In genomic region chr12:71355092-71355491, GRCm38 (mm10) we compare ENCODE assay signal across 19 mouse cellular contexts. TPM values are rescaled to one million over a fixed set of nuclear protein-coding genes. Genes with fewer than 3 reads are reported as not detected.
DNase-seq lines count a peak whose midpoint lies in the region; ATAC-seq lines count a peak whose summit lies in the region.
"Had no signal": no experiment of that assay in that cellular context is flagged by ENCODE, and none has a peak within 500 bp of the region (broad histone marks: within the 10 kb centered on the region; RNA-seq: fewer than 3 reads in every experiment).

No protein-coding gene starts in this region.

- no peak for ATAC-seq in liver, embryonic 11.5 days (replicated peaks; ENCODE audit: low FRiP score)
- no peak for ATAC-seq in hindbrain, embryonic 14.5 days (ENCODE audit: low FRiP score)
- ATAC-seq in neural tube, embryonic 15.5 days (ENCODE audit: low FRiP score), result no peak
- no peak for ATAC-seq in megakaryocyte-erythroid progenitor cell, adult 5-6 weeks (replicated peaks; ENCODE audit: low FRiP score, low TSS enrichment, poor library complexity, severe bottlenecking)

- H3K27me3 ChIP-seq in liver, embryonic 11.5 days (replicated peaks; ENCODE audit: control insufficient read depth, insufficient read depth, low read length), result no peaks in the 10 kb centered on the region
- H3K27me3 ChIP-seq in hindbrain, embryonic 14.5 days (ENCODE audit: control insufficient read depth, insufficient read depth, low read length), result no peaks in the 10 kb centered on the region
- no peaks in the 10 kb centered on the region for H3K27me3 ChIP-seq in neural tube, embryonic 15.5 days (replicated peaks)
- H3K27me3 ChIP-seq: forebrain, embryonic 12.5 days; hindbrain, embryonic 15.5 days; neural tube, embryonic 12.5 days had no signal

- 64% methylated on average over 3 of the region's 3 CpGs for WGBS in liver, embryonic 11.5 days
- WGBS in hindbrain, embryonic 14.5 days, result 58% methylated on average over 3 of the region's 3 CpGs
- WGBS in neural tube, embryonic 15.5 days, result 68% methylated on average over 3 of the region's 3 CpGs

- peak; percentile 23 for DNase-seq in kidney, adult 18-20 months
- no peak for DNase-seq in kidney, postnatal 10 days
- peak; percentile 90 for DNase-seq in kidney, adult 9 months
- DNase-seq in liver, embryonic 11.5 days (ENCODE audit: low spot score), result no peak
- DNase-seq in hindbrain, embryonic 14.5 days (ENCODE audit: low spot score), result no peak
- DNase-seq: adrenal gland, postnatal 10 days; cerebellum, adult 8-10 months; gastrocnemius, postnatal 36 days; heart, postnatal 10 days; lung, adult 18-20 months; lung, postnatal 4 days; right cerebral cortex, postnatal 25 days had no signal

- H3K36me3 ChIP-seq in liver, embryonic 11.5 days (ENCODE audit: control insufficient read depth, insufficient read depth, low read length), result no peaks in the 10 kb centered on the region
- no peaks in the 10 kb centered on the region for H3K36me3 ChIP-seq in hindbrain, embryonic 14.5 days (replicated peaks; ENCODE audit: control insufficient read depth, insufficient read depth)
- no peaks in the 10 kb centered on the region for H3K36me3 ChIP-seq in neural tube, embryonic 15.5 days
- H3K36me3 ChIP-seq: forebrain, embryonic 12.5 days; hindbrain, embryonic 15.5 days; neural tube, embryonic 12.5 days had no signal

- peak overlapping the region; percentile 46; the same call in 1 of the 2 replicates for H3K27ac ChIP-seq in liver, embryonic 11.5 days (ENCODE audit: low read depth, low read length)
- H3K27ac ChIP-seq in hindbrain, embryonic 14.5 days, result no peak overlapping the region
- no peak overlapping the region for H3K27ac ChIP-seq in neural tube, embryonic 15.5 days (replicated peaks)
- H3K27ac ChIP-seq: forebrain, embryonic 12.5 days; hindbrain, embryonic 15.5 days; neural tube, embryonic 12.5 days had no signal

- no peak overlapping the region for H3K4me2 ChIP-seq in liver, embryonic 11.5 days
- no peak overlapping the region for H3K4me2 ChIP-seq in hindbrain, embryonic 14.5 days (replicated peaks)
- no peak overlapping the region for H3K4me2 ChIP-seq in neural tube, embryonic 15.5 days
- H3K4me2 ChIP-seq: forebrain, embryonic 12.5 days; hindbrain, embryonic 15.5 days; midbrain, embryonic 11.5 days; neural tube, embryonic 12.5 days had no signal

- H3K4me3 ChIP-seq in liver, embryonic 11.5 days (ENCODE audit: low read depth, low read length), result no peak overlapping the region
- H3K4me3 ChIP-seq in hindbrain, embryonic 14.5 days (replicated peaks; ENCODE audit: low read length), result no peak overlapping the region
- no peak overlapping the region for H3K4me3 ChIP-seq in neural tube, embryonic 15.5 days (replicated peaks)
- H3K4me3 ChIP-seq: forebrain, embryonic 12.5 days; hindbrain, embryonic 15.5 days; neural tube, embryonic 12.5 days had no signal

- H3K9ac ChIP-seq in liver, embryonic 11.5 days (ENCODE audit: low read depth, low read length), result no peak overlapping the region
- no peak overlapping the region for H3K9ac ChIP-seq in hindbrain, embryonic 14.5 days
- no peak overlapping the region for H3K9ac ChIP-seq in neural tube, embryonic 15.5 days (replicated peaks)
- H3K9ac ChIP-seq: forebrain, embryonic 12.5 days; hindbrain, embryonic 15.5 days; neural tube, embryonic 12.5 days had no signal

- H3K9me3 ChIP-seq in liver, embryonic 11.5 days (ENCODE audit: control insufficient read depth, low read length), result no peaks in the 10 kb centered on the region
- no peaks in the 10 kb centered on the region for H3K9me3 ChIP-seq in hindbrain, embryonic 14.5 days (ENCODE audit: control insufficient read depth, low read length)
- H3K9me3 ChIP-seq in neural tube, embryonic 15.5 days (replicated peaks), result no peaks in the 10 kb centered on the region
- H3K9me3 ChIP-seq: forebrain, embryonic 12.5 days; hindbrain, embryonic 15.5 days; neural tube, embryonic 12.5 days had no signal

- H3K4me1 ChIP-seq in liver, embryonic 11.5 days (replicated peaks; ENCODE audit: control insufficient read depth, insufficient read depth, low read length), result no peaks in the 10 kb centered on the region; the same call in 1 of the 2 replicates
- H3K4me1 ChIP-seq in hindbrain, embryonic 14.5 days (replicated peaks; ENCODE audit: control insufficient read depth, insufficient read depth, low read length), result peaks cover 2% of the 10 kb centered on the region; the same call in 1 of the 2 replicates
- H3K4me1 ChIP-seq in neural tube, embryonic 15.5 days, result no peaks in the 10 kb centered on the region
- H3K4me1 ChIP-seq: hindbrain, embryonic 15.5 days had no signal

RNA-seq across cellular contexts. Expression of gene Dact1, which starts 45.4 kb away (rescaled TPM):
- polyA plus RNA-seq in liver, embryonic 11.5 days (2014; fragmentation: Nextera tagmentation; extraction: Ambion mirVana), result 6.3 and 7.3 TPM in 2 replicates
- polyA plus RNA-seq in hindbrain, embryonic 14.5 days (2014; fragmentation: Nextera tagmentation; extraction: Ambion mirVana), result 29.8 and 33.1 TPM in 2 replicates
- 22.2 and 25.0 TPM in 2 replicates for polyA plus RNA-seq in neural tube, embryonic 15.5 days (2015; fragmentation: Nextera tagmentation; extraction: Ambion mirVana)
- total RNA-seq in megakaryocyte-erythroid progenitor cell, adult 5-6 weeks (2014; fragmentation: Nextera tagmentation), result 1.0 and 1.3 TPM in 2 replicates
- total RNA-seq in megakaryocyte-erythroid progenitor cell, adult 5-6 weeks (2017), result 0.47 and 1.9 TPM in 2 replicates
- total RNA-seq: monocyte, adult 5-6 weeks had no signal

Comparison
In these comparisons a context has a peak if more than half of its experiments do, and no peak if none do; other contexts are left out.
1. DNase-seq: peak in kidney, adult 18-20 months (single experiment) and kidney, adult 9 months (single experiment); none in kidney, postnatal 10 days (single experiment), liver, embryonic 11.5 days (single experiment) and hindbrain, embryonic 14.5 days (single experiment).